Mouse (Mus musculus) left cerebral cortex, postnatal 10 days (tissue): ENCODE results near the gene Cep126. TPM values are rescaled to one million over a fixed set of nuclear protein-coding genes. Genes with fewer than 3 reads are reported as not detected.

Source experiments
- DNase-seq, 2 experiments: peaks; one replicate each; pipeline ENCODE4 v3.0.0; 2021 to 2022; ENCODE audit warnings: low spot score in 2 of 2, mixed read lengths in 1 of 2; ENCODE audit errors: extremely low spot score in 1 of 2
- intact Hi-C: fragments of 180-260 bp; cut with DNase I; formaldehyde crosslinking; loops from one replicate; pipeline ENCODE4 v1.15.1; 2025
- total RNA-seq, 2 experiments: library from RNA; stranded (reverse); gene quantifications; 2 replicates each; pipeline ENCODE4 v1.2.3; 2021

The Cep126 gene
- total RNA-seq, 2 experiments from 2014 or later: 11.7 to 12.2 TPM

- intact Hi-C loops: no loop called here
- no peak for DNase-seq
These were observed 101.2 kb downstream of the Cep126 start for GRCm38 (mm10) chr9:8032847-8033246.

Other genes starting within 250 kb of the Cep126 start
- gene Yap1, start 129.7 kb downstream of the Cep126 start, total RNA-seq: 10 to 100 TPM; 13.5 to 13.6 TPM
- 1 to 10 TPM; 5.7 to 6.1 TPM for gene Cfap300, start 91.5 kb downstream of the Cep126 start, total RNA-seq